Mouse (Mus musculus): ENCODE data around the gene H2-Q10. TPM values are rescaled to one million over a fixed set of nuclear protein-coding genes. Genes with fewer than 3 reads are reported as not detected.
"Not testable (repeated sequence)": the region's sequence is repeated elsewhere in the genome, so short reads cannot be mapped to it uniquely, and the experiment has no call there.

H2-Q10 gene
- not detected in 2 replicates for polyA plus RNA-seq (2012)

DNA sequence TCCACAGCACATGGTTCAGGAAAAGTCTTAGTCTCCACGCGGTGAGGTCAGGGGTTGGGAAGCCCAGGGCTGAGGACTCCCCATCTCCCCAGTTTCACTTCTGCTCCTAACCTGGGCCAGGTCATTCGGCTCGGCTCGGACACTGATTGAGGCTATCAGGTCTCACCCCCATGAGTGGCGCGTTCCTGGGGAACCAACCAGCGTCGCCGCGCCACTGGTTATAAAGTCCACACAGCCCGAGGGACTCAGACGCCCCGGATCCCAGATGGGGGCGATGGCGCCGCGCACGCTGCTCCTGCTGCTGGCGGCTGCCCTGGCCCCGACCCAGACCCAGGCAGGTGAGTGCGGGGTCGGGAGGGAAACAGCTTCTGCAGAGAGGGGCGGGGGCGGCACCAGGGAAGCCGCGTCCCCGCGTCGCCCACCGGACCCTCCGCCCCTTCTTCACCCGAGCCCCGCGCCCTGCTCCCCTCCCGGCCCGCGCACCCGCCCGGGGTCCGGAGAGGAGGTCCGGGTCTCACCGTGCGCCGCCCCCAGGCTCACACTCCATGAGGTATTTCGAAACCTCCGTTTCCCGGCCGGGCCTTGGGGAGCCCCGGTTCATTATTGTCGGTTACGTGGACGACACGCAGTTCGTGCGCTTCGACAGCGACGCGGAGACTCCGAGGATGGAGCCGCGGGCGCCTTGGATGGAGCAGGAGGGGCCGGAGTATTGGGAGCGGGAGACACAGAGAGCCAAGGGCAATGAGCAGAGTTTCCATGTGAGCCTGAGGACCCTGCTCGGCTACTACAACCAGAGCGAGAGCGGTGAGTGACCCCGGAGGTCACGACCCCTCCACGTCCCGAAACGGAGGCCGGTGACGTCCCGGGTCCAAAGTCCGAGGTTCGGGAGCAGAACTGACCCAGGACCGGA lies at the start of gene H2-Q10:
H2-Q10 (plus strand) TSS at position 248 of the 910 bp plus-strand sequence.
- no peak for TF ChIP-seq GATA1 (IDR thresholded peaks at IDR 0.05; ENCODE audit: low read length)

DNA sequence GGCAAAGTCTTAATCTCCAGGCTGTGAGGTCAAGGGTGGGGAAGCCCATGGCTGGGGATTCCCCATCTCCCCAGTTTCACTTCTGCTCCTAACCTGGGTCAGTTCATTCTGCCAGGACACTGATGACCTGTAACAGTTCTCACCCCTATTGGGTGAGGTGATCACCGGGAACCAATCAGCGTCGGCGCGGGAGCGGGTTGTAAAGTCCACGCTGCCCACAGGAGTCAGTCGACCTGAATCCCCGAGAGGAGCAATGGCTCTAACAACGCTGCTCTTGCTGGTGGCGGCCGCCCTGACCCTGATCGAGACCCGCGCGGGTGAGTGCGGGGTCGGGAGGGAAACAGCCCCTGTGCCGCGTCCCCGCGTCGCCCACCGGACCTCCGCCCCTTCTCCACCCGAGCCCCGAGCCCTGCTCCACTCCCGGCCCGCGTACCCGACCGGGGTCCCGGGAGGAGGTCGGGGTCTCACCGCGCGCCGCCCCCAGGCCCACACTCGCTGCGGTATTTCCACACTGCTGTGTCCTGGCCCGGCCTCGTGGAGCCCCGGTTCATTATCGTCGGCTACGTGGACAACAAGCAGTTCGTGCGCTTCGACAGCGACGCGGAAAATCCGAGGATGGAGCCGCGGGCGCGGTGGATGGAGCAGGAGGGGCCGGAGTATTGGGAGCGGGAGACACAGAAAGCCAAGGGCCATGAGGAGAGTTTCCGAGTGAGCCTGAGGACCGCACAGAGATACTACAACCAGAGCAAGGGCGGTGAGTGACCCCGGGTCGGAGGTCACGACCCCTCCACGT lies 45.1 kb upstream of the H2-Q10 start, which contains the start of gene H2-Q6:
H2-Q6 (plus strand) TSS at position 227 of the 793 bp plus-strand sequence.
- not testable (repeated sequence) for TF ChIP-seq GATA1 (IDR thresholded peaks at IDR 0.05; ENCODE audit: low read length)

GRCm38 (mm10) chr17:35438885-35439284 lies 31.0 kb upstream of the H2-Q10 start, which contains the start of gene H2-Q7:
H2-Q7 (plus strand) TSS chr17:35439155.
- TF ChIP-seq GATA1 (IDR thresholded peaks at IDR 0.05; ENCODE audit: low read length): not testable (repeated sequence)

- no peak for TF ChIP-seq GATA1 (IDR thresholded peaks at IDR 0.05; ENCODE audit: low read length)
These were observed 14.2 kb downstream of the H2-Q10 start for GRCm38 (mm10) chr17:35484066-35484465.

- TF ChIP-seq GATA1 (IDR thresholded peaks at IDR 0.05; ENCODE audit: low read length): no peak
These were observed 15.8 kb downstream of the H2-Q10 start for GRCm38 (mm10) chr17:35485702-35486101.

- TF ChIP-seq GATA1 (IDR thresholded peaks at IDR 0.05; ENCODE audit: low read length): no peak
These were observed 16.8 kb downstream of the H2-Q10 start for GRCm38 (mm10) chr17:35486726-35487125.

GRCm38 (mm10) chr17:35488041-35488440 lies 18.2 kb downstream of the H2-Q10 start:
- TF ChIP-seq GATA1 (IDR thresholded peaks at IDR 0.05; ENCODE audit: low read length): no peak

DNA sequence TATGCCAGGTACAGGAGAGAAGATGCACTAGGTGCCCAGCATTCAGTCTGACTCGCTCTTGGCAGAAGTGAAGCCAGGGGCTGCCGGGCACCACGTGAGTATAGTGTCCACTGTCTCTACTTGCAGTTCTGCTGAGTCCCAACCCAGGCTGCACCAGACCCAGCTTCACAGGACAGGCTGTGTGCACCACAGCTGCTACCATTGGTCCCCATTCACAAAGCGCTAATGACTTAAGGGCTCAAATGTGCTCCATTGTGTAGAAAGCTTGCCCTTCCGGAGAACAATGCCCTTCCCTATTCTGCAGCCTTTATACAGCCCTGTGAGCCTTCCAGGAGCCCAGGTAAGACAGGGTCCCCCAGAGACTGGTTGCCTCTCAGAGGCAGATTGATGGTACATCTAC lies 20.4 kb downstream of the H2-Q10 start:
- no peak for TF ChIP-seq GATA1 (IDR thresholded peaks at IDR 0.05; ENCODE audit: low read length)

- TF ChIP-seq GATA1 (IDR thresholded peaks at IDR 0.05; ENCODE audit: low read length): no peak
These were observed 27.2 kb downstream of the H2-Q10 start for GRCm38 (mm10) chr17:35497124-35497523.

DNA sequence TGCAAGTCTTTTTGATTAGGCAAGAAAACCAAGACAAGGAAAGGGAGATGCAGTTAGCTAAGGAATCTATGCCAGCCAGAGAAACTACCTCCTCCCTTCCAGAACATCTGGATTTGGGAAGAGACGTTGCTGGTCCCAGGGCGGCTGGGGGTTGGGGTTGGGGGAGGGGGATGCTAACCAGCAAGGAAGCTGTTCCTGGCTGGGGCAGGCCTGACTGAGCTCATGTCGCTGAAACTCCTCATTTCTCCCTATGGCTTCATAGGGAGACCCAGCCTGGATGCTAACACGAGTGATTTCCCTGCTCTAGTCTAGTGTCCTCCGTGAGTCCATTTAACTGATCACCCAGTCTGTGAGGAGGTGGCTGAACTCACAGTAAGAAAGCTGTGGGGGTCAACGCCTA lies 32.3 kb downstream of the H2-Q10 start:
- TF ChIP-seq GATA1 (IDR thresholded peaks at IDR 0.05; ENCODE audit: low read length): no peak

DNA sequence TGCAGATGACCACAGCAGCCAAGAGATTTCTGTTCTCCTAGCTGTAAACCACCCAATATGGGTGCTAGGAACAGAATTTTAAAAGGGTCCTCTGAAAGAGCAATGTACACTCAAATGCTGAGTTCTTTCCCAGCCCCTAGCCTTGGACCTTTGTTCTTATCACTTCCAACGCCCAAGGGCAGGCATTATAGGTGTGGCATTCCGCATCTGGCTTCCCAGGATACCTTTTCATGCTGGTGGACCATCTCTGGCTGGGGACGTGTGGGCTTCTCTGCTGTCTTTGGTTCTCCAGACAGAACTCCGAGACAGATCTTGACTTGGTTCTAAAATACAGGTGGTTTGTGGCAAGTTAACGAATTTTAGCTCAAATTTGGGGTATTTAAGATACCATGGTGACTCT lies 32.9 kb downstream of the H2-Q10 start:
- TF ChIP-seq GATA1 (IDR thresholded peaks at IDR 0.05; ENCODE audit: low read length): no peak

DNA sequence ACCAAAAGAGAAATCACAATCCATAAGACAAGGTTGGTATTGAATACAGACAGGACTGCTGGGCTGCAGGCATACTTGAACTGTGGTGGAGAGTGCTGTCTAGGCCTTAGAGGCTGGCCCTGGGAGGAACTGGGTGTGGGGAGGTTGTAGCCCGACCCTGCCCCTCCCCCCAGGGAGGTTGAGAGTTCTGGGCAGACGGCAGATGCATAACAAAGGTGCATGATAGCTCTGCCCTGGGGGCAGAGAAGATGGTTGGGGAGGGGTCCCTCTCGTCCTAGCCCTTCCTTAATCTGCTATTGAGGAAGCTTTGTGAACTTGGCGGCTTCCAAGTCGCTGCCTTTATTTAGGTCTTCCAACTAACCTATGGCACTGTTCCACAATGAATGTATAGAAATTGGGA lies 34.0 kb downstream of the H2-Q10 start:
- no peak for TF ChIP-seq GATA1 (IDR thresholded peaks at IDR 0.05; ENCODE audit: low read length)

GRCm38 (mm10) chr17:35504628-35505481 lies 35.0 kb downstream of the H2-Q10 start:
- no peak for TF ChIP-seq GATA1 (IDR thresholded peaks at IDR 0.05; ENCODE audit: low read length)

GRCm38 (mm10) chr17:35505776-35506175 lies 35.9 kb downstream of the H2-Q10 start, which contains the start of gene Pou5f1:
Pou5f1 (plus strand) TSS chr17:35506018.
- TF ChIP-seq GATA1 (IDR thresholded peaks at IDR 0.05; ENCODE audit: low read length): no peak

DNA sequence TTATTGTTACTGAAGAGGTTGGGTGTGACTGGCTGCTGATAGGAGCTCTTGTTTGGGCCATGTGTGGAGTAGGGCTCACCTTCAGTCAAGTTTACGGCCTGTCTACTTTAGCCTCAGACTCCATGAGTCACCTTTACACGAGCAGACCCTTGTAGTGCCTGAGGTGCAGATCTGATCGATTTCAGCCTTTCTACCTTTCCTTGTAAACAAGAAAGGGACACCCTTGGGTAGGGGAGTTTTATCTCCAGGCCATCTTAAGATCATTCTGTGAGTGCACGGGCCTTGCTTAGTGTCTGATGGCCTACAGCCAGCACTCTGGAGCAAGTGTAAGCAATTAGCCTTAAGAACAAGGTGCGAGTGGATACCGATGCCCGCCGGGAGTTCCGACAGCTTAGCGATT lies 37.0 kb downstream of the H2-Q10 start:
- no peak for TF ChIP-seq GATA1 (IDR thresholded peaks at IDR 0.05; ENCODE audit: low read length)
